Mouse (Mus musculus) erythroid progenitor cell, adult 5-6 weeks (primary cell): ENCODE measurements around the gene Ramac. TPM values are rescaled to one million over a fixed set of nuclear protein-coding genes. Genes with fewer than 3 reads are reported as not detected.

Experiments used
- ATAC-seq: replicated peaks from 2 replicates; pipeline ENCODE4 v1.8.0; 2016; ENCODE audit warnings: moderate number of reproducible peaks, mild to moderate bottlenecking, moderate TSS enrichment, inconsistent platforms; ENCODE audit not compliant: poor library complexity, low FRiP score, severe bottlenecking
- total RNA-seq, 2 experiments: library from RNA; stranded (forward) in 1 of 2; stranded (reverse) in 1 of 2; fragments of 150-400 nt in 1 of 2; fragments of 186-747, 209-891 nt in 1 of 2; gene quantifications; 2 replicates each; pipeline versions ENCODE4 v1.2.3 to v1.2.4; 2015 to 2017; ENCODE audit warnings: low replicate concordance in 2 of 2

Gene Ramac
- total RNA-seq, 2 experiments from 2014 or later, result 17.5 to 18.4 TPM

GRCm38 (mm10) chr7:81772786-81773539, 10.2 kb downstream of the Ramac start:
- no peak for ATAC-seq

GRCm38 (mm10) chr7:81775325-81775724, 12.6 kb downstream of the Ramac start:
- ATAC-seq, result no peak

DNA sequence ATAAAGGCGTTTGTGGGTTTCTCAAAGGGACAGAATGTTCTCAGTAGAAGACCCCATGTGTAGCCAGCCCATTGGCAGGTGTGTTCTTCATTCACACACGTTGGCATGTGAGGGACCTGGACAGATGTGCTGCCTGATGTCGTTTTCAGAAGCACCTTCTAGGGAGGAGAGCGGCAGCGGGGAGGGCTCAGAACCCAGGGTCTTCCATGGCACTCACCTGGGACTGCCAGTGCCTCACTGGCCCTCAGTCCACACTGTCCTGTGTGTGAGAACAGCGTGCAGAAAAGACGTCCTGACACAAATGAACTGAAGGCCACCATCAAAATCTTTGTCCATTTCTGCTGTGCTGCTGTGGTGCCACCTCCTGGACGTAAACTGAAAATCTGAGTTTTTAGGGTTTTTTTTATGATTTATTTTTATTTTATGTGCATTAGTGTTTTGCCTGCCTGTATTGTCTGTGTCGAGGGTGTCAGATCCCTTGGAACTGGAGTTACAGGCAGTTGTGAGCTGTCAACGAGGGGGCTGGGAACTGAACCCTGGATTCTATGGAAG, 15.0 kb downstream of the Ramac start:
- ATAC-seq, result no peak

GRCm38 (mm10) chr7:81788536-81788935, 25.8 kb downstream of the Ramac start:
- peak; percentile 43; the same call in 1 of the 2 replicates for ATAC-seq

GRCm38 (mm10) chr7:81789095-81789757, 26.5 kb downstream of the Ramac start, which contains the start of gene 3110040N11Rik:
Gene 3110040N11Rik (minus strand): TSS chr7:81789478.
- peak; percentile 93 for ATAC-seq

DNA sequence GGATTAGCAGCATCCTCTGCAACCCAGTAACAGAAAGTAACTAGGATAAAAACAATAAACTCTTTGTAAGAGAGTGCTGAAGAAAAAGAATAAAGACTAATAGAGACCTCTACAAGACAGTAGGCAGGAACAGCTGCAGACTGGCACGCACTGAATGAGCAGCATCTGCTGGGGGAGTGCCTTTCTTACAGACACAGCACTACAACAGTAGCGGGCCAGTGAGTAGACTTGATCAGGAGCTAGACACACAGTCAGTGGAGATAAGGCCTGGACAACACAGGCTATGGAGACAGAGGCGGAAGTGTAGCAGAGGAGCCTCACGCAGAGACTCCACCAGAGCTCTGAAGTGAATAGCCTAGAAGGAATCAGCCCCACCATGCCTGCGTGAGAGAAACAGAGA, 43.3 kb downstream of the Ramac start:
- ATAC-seq, result no peak

Other genes with a start within 250 kb of the Ramac start
- 0.84 and 1.1 TPM in 2 replicates for gene Fsd2, start 196.0 kb upstream of the Ramac start, total RNA-seq (2015; ENCODE audit: low replicate concordance)
- 0.51 TPM in 1 of 2 replicates, not detected in the other for gene Fsd2, start 196.0 kb upstream of the Ramac start, total RNA-seq (2017; ENCODE audit: low replicate concordance)
- gene Whamm, start 191.7 kb upstream of the Ramac start, total RNA-seq (2015; ENCODE audit: low replicate concordance), result 9.7 and 12.2 TPM in 2 replicates
- gene Whamm, start 191.7 kb upstream of the Ramac start, total RNA-seq (2017; ENCODE audit: low replicate concordance), result 13.3 and 16.6 TPM in 2 replicates
- 4.6 TPM in 1 of 2 replicates, not detected in the other for gene Homer2, start 55.4 kb upstream of the Ramac start, total RNA-seq (2015; ENCODE audit: low replicate concordance)
- gene Homer2, start 55.4 kb upstream of the Ramac start, total RNA-seq (2017; ENCODE audit: low replicate concordance), result 1.1 and 1.5 TPM in 2 replicates
- 5.0 TPM in 1 of 2 replicates, not detected in the other for gene 3110040N11Rik, start 26.6 kb downstream of the Ramac start, total RNA-seq (2015; ENCODE audit: low replicate concordance)
- 3.9 and 19.0 TPM in 2 replicates for gene 3110040N11Rik, start 26.6 kb downstream of the Ramac start, total RNA-seq (2017; ENCODE audit: low replicate concordance)
- gene Btbd1, start 66.5 kb downstream of the Ramac start, total RNA-seq (2015; ENCODE audit: low replicate concordance), result 20.2 and 56.2 TPM in 2 replicates
- gene Btbd1, start 66.5 kb downstream of the Ramac start, total RNA-seq (2017; ENCODE audit: low replicate concordance), result 34.7 and 59.2 TPM in 2 replicates
- gene Gm10160, start 92.9 kb downstream of the Ramac start, total RNA-seq (2015; ENCODE audit: low replicate concordance), result not detected in 2 replicates
- gene Gm10160, start 92.9 kb downstream of the Ramac start, total RNA-seq (2017; ENCODE audit: low replicate concordance), result not detected in 2 replicates
- 36.8 and 51.1 TPM in 2 replicates for gene Tm6sf1, start 96.1 kb downstream of the Ramac start, total RNA-seq (2015; ENCODE audit: low replicate concordance)
- gene Tm6sf1, start 96.1 kb downstream of the Ramac start, total RNA-seq (2017; ENCODE audit: low replicate concordance), result 6.8 and 22.5 TPM in 2 replicates
- 1.3 TPM in 1 of 2 replicates, not detected in the other for gene Hdgfl3, start 171.5 kb downstream of the Ramac start, total RNA-seq (2015; ENCODE audit: low replicate concordance)
- gene Hdgfl3, start 171.5 kb downstream of the Ramac start, total RNA-seq (2017; ENCODE audit: low replicate concordance), result 0.26 TPM in 1 of 2 replicates, not detected in the other
- not detected in 2 replicates for gene Bnc1, start 229.4 kb downstream of the Ramac start, total RNA-seq (2015; ENCODE audit: low replicate concordance)
- gene Bnc1, start 229.4 kb downstream of the Ramac start, total RNA-seq (2017; ENCODE audit: low replicate concordance), result not detected in 2 replicates